Mouse (Mus musculus) adrenal gland, adult 2 months (tissue): ENCODE results near the gene Efcab11. TPM values are rescaled to one million over a fixed set of nuclear protein-coding genes. Genes with fewer than 3 reads are reported as not detected.

Source experiments
- DNase-seq: peaks from one replicate; pipeline ENCODE4 v3.0.0; 2021
- long read RNA-seq: library from polyadenylated mRNA; stranded (forward); transcript quantifications from one replicate; pipeline ENCODE4 v2.0.0, GENCODE M21; 2021
- polyA plus RNA-seq: library from polyadenylated mRNA; depleted of rRNA; stranded (reverse); fragments of >200 nt; gene quantifications from 2 replicates; pipeline ENCODE4 v1.2.3, GENCODE M21; 2012; rRNA removed
- total RNA-seq, 2 experiments: library from RNA; stranded (reverse); gene quantifications; 2 replicates each; pipeline ENCODE4 v1.2.3; 2021

The Efcab11 gene
- 1 to 10 TPM in 1 of 2 experiments, under 1 TPM in 1; 0.86 to 1.3 TPM for total RNA-seq
- polyA plus RNA-seq = 0.06 and 0.17 TPM in 2 replicates
- long read RNA-seq = 0 reads

- peak; percentile 95 for DNase-seq
These were observed at the start of gene Efcab11, which contains the start of gene Tdp1 for GRCm38 (mm10) chr12:99884269-99885261. TSS of gene Efcab11 (minus strand) at chr12:99884439. TSS of gene Tdp1 (plus strand) at chr12:99884517.

- DNase-seq = no peak
These were observed 49.4 kb upstream of the Efcab11 start for GRCm38 (mm10) chr12:99933630-99934029.

- DNase-seq = no peak
These were observed 48.0 kb upstream of the Efcab11 start for GRCm38 (mm10) chr12:99932245-99932644.

- DNase-seq = no peak
These were observed 44.9 kb upstream of the Efcab11 start for GRCm38 (mm10) chr12:99929160-99929559.

GRCm38 (mm10) chr12:99928311-99928710, 44.1 kb upstream of the Efcab11 start:
- no peak for DNase-seq

GRCm38 (mm10) chr12:99923703-99924102, 39.5 kb upstream of the Efcab11 start:
- DNase-seq = no peak

GRCm38 (mm10) chr12:99923131-99923606, 38.9 kb upstream of the Efcab11 start:
- no peak for DNase-seq

GRCm38 (mm10) chr12:99921045-99921444, 36.8 kb upstream of the Efcab11 start:
- no peak for DNase-seq

- DNase-seq = no peak
These were observed 35.4 kb upstream of the Efcab11 start for GRCm38 (mm10) chr12:99919636-99920035.

GRCm38 (mm10) chr12:99917800-99918427, 33.7 kb upstream of the Efcab11 start:
- DNase-seq = peak; percentile 56

GRCm38 (mm10) chr12:99911466-99911865, 27.2 kb upstream of the Efcab11 start:
- no peak for DNase-seq

- DNase-seq = no peak
These were observed 20.3 kb upstream of the Efcab11 start for GRCm38 (mm10) chr12:99904537-99904936.

- no peak for DNase-seq
These were observed 18.7 kb upstream of the Efcab11 start for GRCm38 (mm10) chr12:99902867-99903370.

- DNase-seq = no peak
These were observed 18.0 kb upstream of the Efcab11 start for GRCm38 (mm10) chr12:99901973-99902866.

GRCm38 (mm10) chr12:99899991-99900390, 15.8 kb upstream of the Efcab11 start:
- DNase-seq = no peak

GRCm38 (mm10) chr12:99898248-99898870, 14.1 kb upstream of the Efcab11 start:
- no peak for DNase-seq

- DNase-seq = no peak
These were observed 13.6 kb upstream of the Efcab11 start for GRCm38 (mm10) chr12:99897846-99898245.

- DNase-seq = no peak
These were observed 1.2 kb upstream of the Efcab11 start for GRCm38 (mm10) chr12:99885282-99885901.

- DNase-seq = no peak
These were observed 530 bp downstream of the Efcab11 start for GRCm38 (mm10) chr12:99883713-99884105.

GRCm38 (mm10) chr12:99883000-99883712, 1.1 kb downstream of the Efcab11 start:
- DNase-seq = peak; percentile 91
